Mouse (Mus musculus): Measurements from ENCODE around the gene Aire. TPM values are rescaled to one million over a fixed set of nuclear protein-coding genes. Genes with fewer than 3 reads are reported as not detected.
A peak's percentile ranks its signal among the peaks of the same experiment; 100 is the strongest.

Aire gene
- polyA plus RNA-seq, 1 experiment, result 0.30 TPM

GRCm38 (mm10) chr10:78010335-78010734 is 33.1 kb downstream of the Aire start:
- DNase-seq (ENCODE audit: extremely low spot score in 1 of 2, low spot score in 1 of 2), result no peak

DNA sequence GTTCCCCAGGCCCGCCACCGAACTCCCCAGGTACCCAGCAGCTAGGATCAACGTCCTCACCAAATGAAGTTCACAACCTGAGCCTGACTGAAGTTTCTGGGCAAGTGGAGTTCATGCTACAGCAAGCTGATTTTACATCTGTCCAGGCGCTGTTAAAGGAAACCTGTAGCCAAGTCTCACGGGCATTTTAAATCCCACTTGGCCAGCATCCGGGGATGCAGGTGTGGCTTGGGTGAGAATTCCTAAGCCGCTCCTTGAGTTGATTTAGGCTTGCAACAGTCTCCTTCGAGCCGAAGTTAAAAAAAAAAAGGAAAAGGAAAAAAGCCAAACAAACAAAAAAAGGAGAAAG is 33.5 kb downstream of the Aire start, which contains the start of gene Pfkl:
TSS of gene Pfkl (minus strand) at position 139 of the 349 bp plus-strand sequence.
- no peak for DNase-seq (ENCODE audit: extremely low spot score in 1 of 2, low spot score in 1 of 2)

DNA sequence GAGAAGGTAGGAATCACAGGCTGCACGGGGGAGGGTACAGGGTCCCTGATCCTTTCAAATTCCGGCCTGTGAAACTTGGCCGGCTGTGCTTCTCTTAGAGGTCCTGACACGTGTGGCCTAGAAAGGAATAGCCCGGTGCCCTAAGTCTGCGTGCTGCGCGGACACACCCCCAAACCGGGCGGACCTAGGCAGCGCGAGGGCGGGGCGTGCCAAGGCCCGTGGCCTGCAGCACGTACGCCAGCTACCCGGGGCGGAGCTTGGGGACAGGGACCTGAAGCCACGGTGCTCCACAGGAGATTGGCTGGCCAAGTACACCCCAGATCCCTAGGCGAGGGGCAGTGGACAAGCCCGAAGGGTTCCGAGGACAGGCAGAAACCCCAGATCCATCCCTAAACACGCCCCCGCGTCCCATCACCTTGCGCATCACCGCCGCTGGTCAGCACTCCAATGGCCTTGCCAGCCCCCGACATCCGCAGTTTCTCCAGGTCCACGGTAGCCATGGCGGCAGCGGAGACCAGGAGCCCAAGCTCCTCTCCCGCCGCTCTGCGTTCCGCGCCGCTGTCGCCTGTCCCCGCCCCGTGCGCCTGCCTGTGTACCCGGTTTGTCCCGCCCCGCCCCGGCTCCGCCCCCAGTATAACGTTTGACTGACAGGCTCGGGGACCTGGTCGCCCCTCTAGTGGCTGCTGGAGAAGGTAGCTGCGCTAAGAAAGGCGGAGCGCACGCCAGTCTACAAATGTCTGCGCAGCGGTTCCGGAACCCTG is 34.0 kb downstream of the Aire start:
- peak; percentile 84 to 94 for DNase-seq (ENCODE audit: extremely low spot score in 1 of 2, low spot score in 1 of 2)

- no peak for DNase-seq (ENCODE audit: extremely low spot score in 1 of 2, low spot score in 1 of 2)
These were observed 35.2 kb downstream of the Aire start for GRCm38 (mm10) chr10:78008169-78008568.

DNA sequence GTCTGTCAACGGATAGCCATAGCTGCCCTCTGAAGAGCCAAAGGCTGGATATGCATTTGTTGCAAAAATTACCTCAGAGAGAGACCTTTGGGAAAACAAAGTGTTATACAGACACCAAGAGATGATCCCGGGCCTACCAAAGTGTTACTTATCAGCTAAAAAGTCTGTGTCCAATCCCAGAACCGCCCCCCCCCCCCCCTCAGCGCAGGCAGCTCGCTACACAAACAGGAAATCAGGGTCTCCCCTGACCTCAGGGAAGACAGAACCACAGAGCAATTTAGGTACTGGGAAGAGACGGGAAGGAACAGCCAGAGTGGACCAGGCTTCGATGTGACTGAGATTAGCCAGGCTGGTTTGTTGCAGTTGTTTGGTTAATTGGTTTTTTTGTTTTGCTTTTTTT is 36.2 kb downstream of the Aire start:
- DNase-seq (ENCODE audit: extremely low spot score in 1 of 2, low spot score in 1 of 2), result no peak

- DNase-seq (ENCODE audit: extremely low spot score in 1 of 2, low spot score in 1 of 2), result no peak
These were observed 37.5 kb downstream of the Aire start for GRCm38 (mm10) chr10:78005791-78006438.

- DNase-seq (ENCODE audit: extremely low spot score in 1 of 2, low spot score in 1 of 2), result peak in 1 of 2 experiments; percentile 74
These were observed 38.8 kb downstream of the Aire start for GRCm38 (mm10) chr10:78004479-78005100.

- DNase-seq (ENCODE audit: extremely low spot score in 1 of 2, low spot score in 1 of 2), result no peak
These were observed 41.1 kb downstream of the Aire start for GRCm38 (mm10) chr10:78002316-78002715.

DNA sequence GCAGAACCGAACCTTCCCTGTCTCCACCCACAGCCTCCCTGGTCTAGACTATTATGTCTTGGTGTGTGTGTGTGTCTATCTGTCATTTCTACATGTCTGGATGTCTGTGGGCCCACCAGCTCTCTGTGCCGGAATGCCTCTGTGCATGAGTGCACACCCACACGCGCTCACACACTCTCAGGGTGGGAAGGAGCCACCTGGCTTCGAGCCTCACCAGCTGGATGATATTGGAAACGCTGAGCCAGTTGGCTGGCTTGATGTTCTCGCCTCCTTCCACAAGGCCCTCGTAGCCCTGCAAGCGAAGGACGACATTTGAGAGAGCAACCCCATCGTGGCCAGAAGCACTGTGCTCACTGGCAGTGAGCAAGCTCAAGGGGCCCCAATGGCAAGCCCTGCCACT is 41.6 kb downstream of the Aire start:
- peak; percentile 92 to 95 for DNase-seq (ENCODE audit: extremely low spot score in 1 of 2, low spot score in 1 of 2)

DNA sequence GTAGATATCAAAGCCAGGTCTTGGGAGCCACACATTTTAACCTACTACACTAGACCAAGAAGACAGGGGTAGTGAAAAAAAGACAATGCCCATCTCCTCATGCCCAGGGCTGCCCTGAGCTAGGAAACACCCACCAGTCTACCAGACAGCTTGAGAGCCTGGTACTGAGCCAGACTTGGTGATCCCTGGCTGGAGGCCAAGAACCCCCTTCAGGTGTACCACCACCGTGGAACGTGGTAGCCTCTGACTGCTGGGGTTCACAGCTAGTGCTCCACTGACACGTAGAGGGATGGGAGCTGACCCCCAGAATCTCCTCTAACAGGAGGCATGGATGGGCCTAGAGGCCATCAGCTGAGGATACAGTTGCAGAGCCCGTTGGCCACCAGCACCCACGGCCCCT is 43.2 kb downstream of the Aire start:
- DNase-seq (ENCODE audit: extremely low spot score in 1 of 2, low spot score in 1 of 2), result no peak

DNA sequence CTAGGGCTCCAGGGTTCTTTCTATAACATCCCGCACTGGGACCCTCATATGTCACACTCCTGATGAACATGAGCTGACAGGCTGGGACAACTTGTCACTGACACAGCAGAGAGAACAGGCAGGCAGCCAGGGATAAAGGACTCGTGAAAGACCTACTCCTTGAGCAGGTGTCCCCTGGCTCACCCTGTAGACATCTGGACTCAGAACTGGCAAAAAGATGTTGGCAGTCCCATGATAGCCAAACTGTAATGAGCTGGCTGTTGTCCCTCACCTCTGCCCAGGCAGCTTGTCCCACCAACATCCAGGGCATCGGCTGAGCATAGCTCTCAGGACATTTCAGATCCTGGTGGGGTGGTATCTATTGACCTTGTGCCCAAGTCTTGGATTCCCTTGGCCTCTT is 47.8 kb downstream of the Aire start:
- no peak for DNase-seq (ENCODE audit: extremely low spot score in 1 of 2, low spot score in 1 of 2)

GRCm38 (mm10) chr10:77985775-77986174 is 57.6 kb downstream of the Aire start:
- no peak for DNase-seq (ENCODE audit: extremely low spot score in 1 of 2, low spot score in 1 of 2)

GRCm38 (mm10) chr10:77984660-77985059 is 58.8 kb downstream of the Aire start:
- DNase-seq (ENCODE audit: extremely low spot score in 1 of 2, low spot score in 1 of 2), result peak in 1 of 2 experiments; percentile 91

Other genes starting within 250 kb of the Aire start
- not detected in 2 replicates for gene Gm9639, start 248.5 kb downstream of the Aire start, polyA plus RNA-seq (2012; rRNA removed)
- not detected in 2 replicates for gene Gm19668, start 244.5 kb downstream of the Aire start, polyA plus RNA-seq (2012; rRNA removed)
- gene Gm9507, start 231.8 kb downstream of the Aire start, polyA plus RNA-seq (2012; rRNA removed), result not detected in 2 replicates
- not detected in 2 replicates for gene Gm2696, start 228.9 kb downstream of the Aire start, polyA plus RNA-seq (2012; rRNA removed)
- not detected in 2 replicates for gene Krtap10-4, start 216.5 kb downstream of the Aire start, polyA plus RNA-seq (2012; rRNA removed)
- not detected in 2 replicates for gene Krtap10-10, start 207.7 kb downstream of the Aire start, polyA plus RNA-seq (2012; rRNA removed)
- gene Gm36176, start 196.8 kb downstream of the Aire start, polyA plus RNA-seq (2012; rRNA removed), result not detected in 2 replicates
- gene Gm10318, start 190.8 kb downstream of the Aire start, polyA plus RNA-seq (2012; rRNA removed), result not detected in 2 replicates
- gene Gm3285, start 181.6 kb downstream of the Aire start, polyA plus RNA-seq (2012; rRNA removed), result not detected in 2 replicates
- 5.6 and 6.3 TPM in 2 replicates for gene Lrrc3, start 141.1 kb downstream of the Aire start, polyA plus RNA-seq (2012; rRNA removed)
- 22.5 and 28.3 TPM in 2 replicates for gene Trpm2, start 73.0 kb downstream of the Aire start, polyA plus RNA-seq (2012; rRNA removed)
- 66.6 and 82.8 TPM in 2 replicates for gene 1810043G02Rik, start 65.1 kb downstream of the Aire start, polyA plus RNA-seq (2012; rRNA removed)
- gene Pfkl, start 33.5 kb downstream of the Aire start, polyA plus RNA-seq (2012; rRNA removed), result 164 and 180 TPM in 2 replicates
- 0.34 and 0.52 TPM in 2 replicates for gene Dnmt3l, start 1.7 kb downstream of the Aire start, polyA plus RNA-seq (2012; rRNA removed)
- 2.6 and 2.9 TPM in 2 replicates for gene Icosl, start 25.7 kb upstream of the Aire start, polyA plus RNA-seq (2012; rRNA removed)
- gene D10Jhu81e, start 126.2 kb upstream of the Aire start, polyA plus RNA-seq (2012; rRNA removed), result 115 and 117 TPM in 2 replicates
- 16.8 and 18.0 TPM in 2 replicates for gene Pwp2, start 141.5 kb upstream of the Aire start, polyA plus RNA-seq (2012; rRNA removed)
- 53.7 and 63.0 TPM in 2 replicates for gene Trappc10, start 201.0 kb upstream of the Aire start, polyA plus RNA-seq (2012; rRNA removed)